Mouse (Mus musculus): ENCODE results near the gene Polr1c. TPM values are rescaled to one million over a fixed set of nuclear protein-coding genes. Genes with fewer than 3 reads are reported as not detected.
A peak's percentile ranks its signal among the peaks of the same experiment; 100 is the strongest.

Gene Polr1c
- total and polyA plus RNA-seq, 3 experiments, result 195 to 197 TPM; not detected in 1

GRCm38 (mm10) chr17:46202421-46203071 is 45.3 kb downstream of the Polr1c start, which contains the start of the genes Polh and Xpo5:
Polh (minus strand) TSS chr17:46202645.
Xpo5 (plus strand) TSS chr17:46202782.
- DNase-seq (ENCODE audit: low read depth, low spot score), result peak; percentile 97
- Histone ChIP-seq H3K79me2 (ENCODE audit: control insufficient read depth, insufficient read depth, low read length, poor library complexity) (peaks cover 45% of the 10 kb centered on the region), H3K4me3 (ENCODE audit: control insufficient read depth in 1 of 2, insufficient read depth in 1 of 2, low read depth in 2 of 2, low read length in 2 of 2) (peak within 1 kb of the TSS; percentile 71 to 97), H3K27me3 (ENCODE audit: control insufficient read depth in 1 of 2, insufficient read depth in 2 of 2, low read length in 2 of 2) (no peaks in the 10 kb centered on the region), H3K9ac (ENCODE audit: control insufficient read depth, low read depth, low read length, poor library complexity, severe bottlenecking) (peak within 1 kb of the TSS; percentile 97), H3K4me1 (ENCODE audit: control insufficient read depth in 1 of 2, insufficient read depth in 2 of 2, low read length in 2 of 2) (peaks cover 7 to 8% of the 10 kb centered on the region in 2 experiments; a peak in 3 of 4 replicates), H3K27ac (ENCODE audit: control insufficient read depth, low read depth, low read length) (peak within 1 kb of the TSS; percentile 95), H3K9me3 (replicated peaks; ENCODE audit: insufficient read depth, low read length) (no peaks in the 10 kb centered on the region), H3K36me3 (ENCODE audit: control insufficient read depth in 1 of 2, insufficient read depth in 2 of 2, low read length in 2 of 2) (peaks cover 18 to 19% of the 10 kb centered on the region in 2 experiments)
- 0 out of 2 replicates have a peak, but pooled peaks have one; percentile 33 for TF ChIP-seq RCOR1 (IDR thresholded peaks at IDR 0.05; ENCODE audit: low read depth, low read length)
- peak in 1 of 2 experiments; percentile 67; a peak in 2 of 4 replicates for TF ChIP-seq EP300 (IDR thresholded peaks at IDR 0.05; ENCODE audit: low read depth in 1 of 2, low read length in 2 of 2)
- peak; percentile 10; the same call in 1 of the 2 replicates for TF ChIP-seq ZMIZ1 (IDR thresholded peaks at IDR 0.05; ENCODE audit: low read depth, low read length)
- TF ChIP-seq ZC3H11A (IDR thresholded peaks at IDR 0.05; ENCODE audit: low read depth, low read length), result no peak
- peak; percentile 70 to 90 for TF ChIP-seq POLR2A (IDR thresholded peaks at IDR 0.05; ENCODE audit: control insufficient read depth in 1 of 2, insufficient read depth in 1 of 2, low read depth in 1 of 2, low read length in 2 of 2, poor library complexity in 1 of 2)
- TF ChIP-seq CHD2 (IDR thresholded peaks at IDR 0.05; ENCODE audit: low read length), result no peak
- no peak for TF ChIP-seq TAL1 (IDR thresholded peaks at IDR 0.05; ENCODE audit: low read length)
- no peak for TF ChIP-seq CTCF (IDR thresholded peaks at IDR 0.05 in 2 of 3, conservative IDR thresholded peaks at IDR 0.05 in 1 of 3; ENCODE audit: control insufficient read depth in 1 of 3, insufficient read depth in 1 of 3, low read depth in 2 of 3, low read length in 3 of 3, poor library complexity in 1 of 3, severe bottlenecking in 1 of 3)
- TF ChIP-seq MEF2A (IDR thresholded peaks at IDR 0.05; ENCODE audit: extremely low read depth, insufficient replicate concordance, low read depth, low read length, poor library complexity, severe bottlenecking), result no peak
- TF ChIP-seq USF1 (IDR thresholded peaks at IDR 0.05; ENCODE audit: low read depth, low read length), result no peak
- TF ChIP-seq HCFC1 (IDR thresholded peaks at IDR 0.05; ENCODE audit: low read depth, low read length), result peak; percentile 85
- peak; percentile 16; the same call in 1 of the 2 replicates for TF ChIP-seq MAX (IDR thresholded peaks at IDR 0.05; ENCODE audit: low read length)
- TF ChIP-seq POLR2AphosphoS5 (IDR thresholded peaks at IDR 0.05; ENCODE audit: borderline replicate concordance, low read depth, low read length), result no peak
- peak; percentile 82 for TF ChIP-seq TBP (IDR thresholded peaks at IDR 0.05; ENCODE audit: low read depth, low read length)
- no peak for TF ChIP-seq GABPA (IDR thresholded peaks at IDR 0.05; ENCODE audit: low read depth, low read length)
- TF ChIP-seq ZKSCAN1 (IDR thresholded peaks at IDR 0.05; ENCODE audit: low read depth, low read length), result no peak
- peak; percentile 99; the same call in 1 of the 2 replicates for TF ChIP-seq NRF1 (IDR thresholded peaks at IDR 0.05; ENCODE audit: insufficient read depth, low read depth, low read length, poor library complexity, severe bottlenecking)
- TF ChIP-seq MAZ (IDR thresholded peaks at IDR 0.05; ENCODE audit: low read depth, low read length), result peak; percentile 24; the same call in 1 of the 2 replicates
- TF ChIP-seq MYC (IDR thresholded peaks at IDR 0.05; ENCODE audit: low read depth, low read length), result peak; percentile 79
- peak; percentile 87 for TF ChIP-seq MXI1 (IDR thresholded peaks at IDR 0.05; ENCODE audit: low read depth, low read length)
- peak; percentile 78; the same call in 1 of the 2 replicates for TF ChIP-seq GATA1 (IDR thresholded peaks at IDR 0.05; ENCODE audit: low read depth, low read length)
- TF ChIP-seq BHLHE40 (IDR thresholded peaks at IDR 0.05; ENCODE audit: borderline replicate concordance, low read depth, low read length), result no peak
- TF ChIP-seq MAFK (IDR thresholded peaks at IDR 0.05; ENCODE audit: borderline replicate concordance, low read depth, low read length), result no peak
- no peak for TF ChIP-seq CHD1 (IDR thresholded peaks at IDR 0.05; ENCODE audit: low read depth, low read length)
- TF ChIP-seq TCF12 (IDR thresholded peaks at IDR 0.05; ENCODE audit: low read depth, low read length), result peak; percentile 70; the same call in 1 of the 2 replicates
- TF ChIP-seq USF2 (IDR thresholded peaks at IDR 0.05; ENCODE audit: borderline replicate concordance in 1 of 2, insufficient read depth in 1 of 2, low read depth in 1 of 2, low read length in 2 of 2), result no peak
- TF ChIP-seq E2F4 (IDR thresholded peaks at IDR 0.05; ENCODE audit: borderline replicate concordance, low read depth, low read length), result peak; percentile 85; the same call in 1 of the 2 replicates
- no peak; the same call in 1 of the 2 replicates for TF ChIP-seq KAT2A (conservative IDR thresholded peaks at IDR 0.05; ENCODE audit: low read depth, low read length)
- peak; percentile 84 for TF ChIP-seq POLR2AphosphoS2 (IDR thresholded peaks at IDR 0.05; ENCODE audit: low read length)
- TF ChIP-seq JUND (IDR thresholded peaks at IDR 0.05; ENCODE audit: low read depth, low read length), result no peak
- TF ChIP-seq ELF1 (IDR thresholded peaks at IDR 0.05; ENCODE audit: low read depth, low read length), result peak; percentile 94
- peak; percentile 92 for TF ChIP-seq NELFE (IDR thresholded peaks at IDR 0.05; ENCODE audit: low read depth, low read length)
- peak; percentile 96 for TF ChIP-seq MYB (IDR thresholded peaks at IDR 0.05; ENCODE audit: low read depth, low read length)
- TF ChIP-seq SIN3A (IDR thresholded peaks at IDR 0.05; ENCODE audit: low read length), result peak; percentile 95
- TF ChIP-seq RAD21 (IDR thresholded peaks at IDR 0.05; ENCODE audit: low read depth, low read length), result no peak

Measured in MEL (cell line).